Mouse (Mus musculus): ENCODE measurements around the gene Schip1.

The Schip1 gene

DNA sequence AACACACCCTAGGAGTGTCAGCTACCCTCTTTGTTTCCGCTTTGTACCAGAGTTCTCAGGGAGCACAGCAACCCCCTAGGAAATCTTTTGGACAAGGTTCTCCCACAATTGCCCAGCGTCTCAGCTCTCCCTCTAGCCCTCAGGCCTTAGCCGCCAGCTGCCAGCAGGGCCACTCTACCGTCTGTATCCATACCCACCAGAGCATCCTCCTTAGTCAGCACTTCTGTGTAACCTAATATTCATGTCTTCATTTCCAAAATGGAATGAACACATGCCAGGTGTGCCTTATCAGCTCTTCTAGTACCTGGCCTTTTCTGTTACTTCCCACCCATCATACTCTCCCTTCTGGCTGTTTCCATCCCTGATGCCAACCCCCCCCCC, 501.1 kb downstream of the Schip1 start:
- no peak for DNase-seq

DNA sequence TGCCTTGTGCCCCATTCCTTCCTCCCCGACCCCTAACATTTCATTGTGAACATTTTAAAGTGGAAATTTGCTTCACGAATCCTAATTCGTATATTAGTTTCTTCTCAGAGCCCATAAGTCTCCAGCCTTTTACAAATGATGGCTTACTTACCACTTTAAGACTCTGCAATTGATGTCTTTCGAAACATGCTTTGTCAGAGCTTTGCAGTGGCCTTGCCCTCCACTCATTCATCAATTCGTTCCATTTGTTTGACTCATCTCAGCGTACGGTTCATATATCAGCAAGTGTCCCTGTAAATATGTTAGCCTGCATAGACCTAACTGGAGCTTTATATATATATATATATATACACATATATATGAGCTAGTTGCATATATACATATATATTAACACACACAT, 503.0 kb downstream of the Schip1 start:
- no peak for DNase-seq

- no peak for DNase-seq
These were observed 503.5 kb downstream of the Schip1 start for GRCm38 (mm10) chr3:68568149-68568548.

GRCm38 (mm10) chr3:68568716-68569115, 504.1 kb downstream of the Schip1 start:
- DNase-seq: no peak

DNA sequence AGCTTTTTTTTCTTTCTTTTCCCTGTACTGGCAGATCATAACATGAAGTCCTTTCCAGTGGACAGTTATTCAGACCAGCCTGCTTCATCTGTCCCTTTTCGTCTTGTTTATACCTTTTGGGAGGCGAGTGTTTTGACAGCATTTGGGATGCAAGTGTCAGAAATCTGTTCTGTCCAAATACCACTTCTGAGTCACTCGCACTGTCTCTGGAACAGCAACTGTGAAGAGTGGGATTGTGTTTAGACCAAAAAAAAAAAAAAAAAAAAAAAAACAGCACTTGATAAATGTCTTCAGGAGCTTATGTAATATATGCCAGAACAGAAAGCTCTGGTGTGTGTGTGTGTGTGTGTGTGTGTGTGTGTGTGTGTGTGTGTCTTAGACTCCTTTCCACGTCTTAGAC, 505.7 kb downstream of the Schip1 start:
- no peak for DNase-seq

GRCm38 (mm10) chr3:68572249-68573225, 507.9 kb downstream of the Schip1 start:
- DNase-seq: no peak

- DNase-seq: no peak
These were observed 508.6 kb downstream of the Schip1 start for GRCm38 (mm10) chr3:68573226-68573624.

- DNase-seq: no peak
These were observed 509.5 kb downstream of the Schip1 start for GRCm38 (mm10) chr3:68574097-68574496.

GRCm38 (mm10) chr3:68574565-68574964, 510.0 kb downstream of the Schip1 start:
- DNase-seq: no peak

DNA sequence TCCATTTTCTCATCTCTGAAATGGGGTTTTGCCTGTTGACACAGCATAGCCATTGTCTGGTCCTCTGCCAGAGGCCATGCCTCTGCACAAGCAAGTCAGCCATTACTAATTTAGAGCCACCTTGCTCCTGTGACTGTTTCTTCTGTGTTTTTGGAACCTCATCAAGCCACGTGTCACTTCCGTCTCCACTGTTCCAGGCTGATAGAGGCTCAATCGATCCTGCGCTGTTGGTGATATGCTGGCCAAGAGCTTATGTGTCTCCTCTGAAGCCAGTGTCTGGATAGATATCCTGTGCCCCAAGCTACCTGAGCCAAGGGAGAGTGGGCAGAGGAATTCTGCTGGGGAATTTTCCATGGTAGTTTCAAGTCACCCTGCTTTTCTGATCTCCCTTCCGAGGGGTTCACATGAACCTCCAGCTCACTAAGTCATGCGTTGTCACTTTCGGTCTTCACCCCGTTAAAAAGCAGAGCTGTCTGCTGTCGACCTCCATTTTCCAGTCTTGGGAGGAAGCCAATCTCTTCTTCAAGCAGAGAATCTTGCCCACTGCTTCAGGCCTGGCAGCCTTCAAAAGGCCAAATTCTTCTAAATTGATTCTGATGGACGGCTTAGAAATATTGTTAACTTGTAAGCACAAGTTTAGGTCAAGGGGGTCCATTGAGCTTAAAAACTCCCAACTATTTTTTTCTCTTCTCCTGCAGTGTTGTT, 511.2 kb downstream of the Schip1 start:
- no peak for DNase-seq

- DNase-seq: no peak
These were observed 511.8 kb downstream of the Schip1 start for GRCm38 (mm10) chr3:68576431-68576830.

DNA sequence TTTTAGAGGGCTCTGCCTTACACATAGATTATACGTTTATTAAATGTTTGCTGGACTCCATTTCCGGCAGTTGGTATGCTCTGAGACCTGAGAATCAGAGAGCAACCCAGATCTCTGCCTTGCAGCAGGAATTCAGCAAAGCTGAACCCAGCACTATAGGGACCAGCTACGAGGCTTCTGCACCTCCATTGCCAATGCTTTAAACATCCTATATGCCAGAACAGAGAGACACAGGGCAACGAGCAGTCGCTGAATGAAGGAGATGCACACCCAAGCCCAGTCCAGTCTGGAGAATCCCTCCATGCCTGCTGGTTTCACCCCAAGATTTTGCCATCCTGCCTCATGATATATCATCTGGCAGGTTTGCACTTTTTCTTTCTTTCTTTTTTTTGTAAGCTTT, 512.3 kb downstream of the Schip1 start:
- no peak for DNase-seq

DNA sequence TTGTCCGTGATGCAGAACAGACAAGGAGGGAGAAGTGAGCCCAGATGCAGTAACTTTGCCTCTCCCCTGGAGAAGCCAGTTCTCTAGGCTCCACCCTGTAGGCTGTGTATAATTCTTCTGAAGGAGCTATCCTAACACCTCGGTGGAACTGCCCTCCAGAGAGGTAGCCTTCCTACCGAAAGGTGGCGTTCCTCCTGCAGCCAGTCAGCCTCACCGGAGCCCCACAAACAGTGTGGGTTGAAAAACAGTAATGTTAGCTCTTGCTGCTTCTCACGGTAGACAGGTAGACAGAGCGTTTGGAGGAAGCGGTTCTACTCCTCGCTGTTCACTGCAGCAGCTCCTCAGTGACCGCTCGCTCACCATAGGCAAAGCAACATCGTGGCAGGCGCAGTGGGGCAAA, 517.0 kb downstream of the Schip1 start:
- DNase-seq: no peak

DNA sequence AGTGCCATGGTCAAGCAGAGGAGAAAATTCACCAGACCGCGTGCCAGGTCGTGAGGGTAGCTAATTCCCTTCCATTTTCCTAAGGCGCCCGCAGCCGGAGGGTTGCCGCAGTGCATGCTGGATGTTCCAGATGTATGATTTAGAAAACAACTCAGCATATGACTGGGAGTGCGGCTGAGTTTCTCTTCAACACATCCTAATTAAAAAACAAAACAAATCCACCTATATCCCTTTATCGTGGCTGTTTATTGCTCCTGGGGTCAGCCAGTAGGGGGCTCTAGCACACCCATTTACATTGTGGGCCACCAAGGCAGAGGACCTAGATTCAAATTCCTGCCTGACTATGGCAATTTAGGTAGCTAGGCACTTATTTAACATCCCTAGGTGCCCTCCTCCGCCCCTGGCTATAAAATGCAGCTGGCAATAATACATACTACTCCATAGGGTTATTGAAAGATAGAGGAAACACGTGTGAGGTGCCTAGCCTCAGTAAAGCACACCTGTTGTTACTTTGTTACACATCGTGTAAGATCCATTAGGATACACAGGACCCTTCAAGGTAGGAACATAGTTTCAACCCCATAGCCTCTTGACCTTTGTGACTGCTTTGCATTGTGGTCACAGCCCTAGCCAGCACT, 517.6 kb downstream of the Schip1 start:
- no peak for DNase-seq

DNA sequence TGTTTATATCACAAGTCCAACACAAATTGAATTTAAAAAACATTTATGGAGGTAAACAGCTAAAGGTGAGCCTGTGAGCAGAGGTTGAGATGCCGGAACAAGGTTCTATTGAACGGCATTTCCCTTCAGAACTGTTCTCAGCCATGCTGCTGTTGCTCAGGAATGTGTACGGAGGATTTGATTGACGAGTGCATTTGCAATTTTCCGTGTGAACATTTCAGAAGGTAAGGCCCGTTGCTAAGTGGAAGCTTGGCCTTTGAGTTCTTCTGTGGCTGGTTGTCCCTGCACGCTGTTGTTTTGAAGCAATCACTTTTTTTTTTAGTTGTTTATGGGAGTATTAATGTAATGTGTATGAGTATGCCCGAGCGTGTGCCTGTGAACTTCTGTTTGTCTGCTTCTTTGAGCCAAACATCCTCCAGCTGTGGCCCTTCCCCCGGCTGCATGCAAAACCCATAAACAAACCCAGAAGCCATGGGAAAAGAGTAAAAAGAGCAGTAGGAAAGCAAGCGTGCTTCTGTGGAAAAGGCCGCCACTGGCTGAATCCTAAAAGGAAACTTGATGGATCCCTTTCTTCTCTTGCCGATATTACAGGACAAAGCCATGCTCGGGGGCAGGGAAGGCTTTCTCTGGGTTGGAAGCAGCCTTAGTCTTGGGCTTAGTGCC, 518.6 kb downstream of the Schip1 start:
- DNase-seq: no peak

GRCm38 (mm10) chr3:68583771-68584511, 519.3 kb downstream of the Schip1 start:
- DNase-seq: no peak

DNA sequence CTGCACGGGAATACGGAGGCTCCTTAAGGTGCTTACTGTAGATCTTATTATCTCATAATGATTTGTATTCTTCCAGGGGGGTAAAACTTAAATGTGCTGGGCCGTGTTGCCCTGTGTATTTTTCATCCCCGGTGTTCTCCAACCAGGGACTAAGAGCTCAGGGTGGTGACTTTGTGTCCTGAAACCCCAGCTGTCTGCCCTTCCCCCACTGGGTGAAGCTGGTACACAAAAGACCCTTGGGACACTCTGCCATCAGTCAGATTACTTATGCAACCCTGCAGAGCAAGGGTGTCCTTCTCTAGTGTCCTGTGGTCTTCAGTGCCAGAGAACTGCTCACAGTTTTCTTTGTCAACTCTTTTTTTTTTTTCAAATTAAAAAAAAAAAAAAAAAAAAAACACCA, 520.6 kb downstream of the Schip1 start:
- DNase-seq: no peak

DNA sequence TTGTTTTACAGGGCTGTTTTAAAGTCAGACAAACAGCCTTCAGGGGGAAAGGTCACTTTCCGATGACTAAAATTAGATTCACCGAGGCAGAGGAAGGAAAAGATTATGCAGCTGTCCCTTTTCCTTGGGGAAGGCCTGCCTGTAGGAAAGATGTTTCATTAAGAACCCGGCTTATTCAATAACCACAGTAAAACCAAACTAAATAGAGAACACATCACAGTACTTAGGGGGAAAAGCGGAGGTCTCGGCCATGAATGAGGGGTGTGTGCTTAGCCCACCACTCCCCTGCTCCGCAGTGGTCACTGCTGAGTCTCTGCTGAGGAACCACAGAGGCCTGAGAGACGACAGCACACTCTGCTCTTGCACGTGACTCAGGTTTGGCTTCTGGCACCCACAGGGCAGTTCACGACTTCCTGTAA, 522.1 kb downstream of the Schip1 start:
- no peak for DNase-seq

DNA sequence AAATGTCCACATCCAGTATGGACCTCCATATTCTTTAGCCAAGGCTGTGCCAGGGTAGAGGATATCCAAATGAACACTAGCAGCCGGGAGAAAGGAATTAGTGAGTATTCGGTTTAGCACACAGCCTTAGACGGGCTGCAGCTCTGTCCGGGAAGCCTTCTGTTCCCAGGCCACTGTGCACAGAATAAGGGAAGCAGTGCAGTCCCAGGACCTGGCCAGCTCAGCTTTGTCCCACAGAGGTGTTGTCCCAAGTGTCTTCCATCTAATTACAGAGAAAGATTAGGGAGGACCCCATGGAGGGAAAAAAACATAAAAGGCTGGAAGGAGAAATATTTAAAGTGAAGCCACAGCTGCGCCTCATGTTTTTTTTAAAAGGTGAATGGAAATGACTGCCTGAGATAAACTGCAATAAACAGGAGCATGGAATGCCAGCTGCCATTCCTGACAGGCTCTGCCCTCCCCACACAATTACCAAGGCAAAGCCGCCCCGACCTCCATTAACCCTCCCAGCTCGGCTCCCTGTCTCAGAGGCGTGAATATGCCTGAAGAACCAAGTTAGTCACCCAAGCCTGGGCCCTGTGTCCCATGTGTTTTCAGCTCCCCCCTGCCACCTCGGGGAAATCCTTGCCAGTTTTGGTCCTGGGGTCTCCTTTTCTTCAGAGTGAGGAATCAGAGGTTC, 523.1 kb downstream of the Schip1 start:
- no peak for DNase-seq

GRCm38 (mm10) chr3:68589220-68589840, 524.7 kb downstream of the Schip1 start:
- no peak for DNase-seq

GRCm38 (mm10) chr3:68590436-68590835, 525.8 kb downstream of the Schip1 start:
- DNase-seq: no peak

Measured in thymus, adult 18-20 months (tissue).